Mouse (Mus musculus) ES-E14 (cell line): ENCODE data around the gene Gm43638. TPM values are rescaled to one million over a fixed set of nuclear protein-coding genes. Genes with fewer than 3 reads are reported as not detected.
A peak's percentile ranks its signal among the peaks of the same experiment; 100 is the strongest.
"Not testable (repeated sequence)": the region's sequence is repeated elsewhere in the genome, so short reads cannot be mapped to it uniquely, and the experiment has no call there.

ENCODE experiments used
- DNase-seq: peaks from one replicate; pipeline ENCODE4 v3.0.0-alpha.2; 2013; ENCODE audit warnings: low read depth, low spot score
- H3K27ac ChIP-seq: 2 replicates; pipeline ENCODE4 v1.5.1; 2012; ENCODE audit warnings: low read depth, mild to moderate bottlenecking, low read length, moderate library complexity, mixed read lengths; ENCODE audit not compliant: poor library complexity, insufficient read depth, severe bottlenecking
- H3K36me3 ChIP-seq: 2 replicates; pipeline ENCODE4 v1.6.1; 2012; ENCODE audit warnings: mild to moderate bottlenecking, low read length, moderate library complexity, mixed read lengths; ENCODE audit not compliant: control insufficient read depth, poor library complexity, insufficient read depth, severe bottlenecking
- H3K4me1 ChIP-seq, 2 experiments: fragments of 150-350 bp in 1 of 2; sonication (generic) in 1 of 2; 2 replicates each; pipeline ENCODE4 v1.6.1; 2012; ENCODE audit warnings: low read length in 2 of 2, mild to moderate bottlenecking in 1 of 2, mixed read lengths in 1 of 2; ENCODE audit not compliant: control insufficient read depth in 2 of 2, insufficient read depth in 2 of 2, poor library complexity in 1 of 2
- H3K4me3 ChIP-seq, 2 experiments: fragments of 150-350 bp in 1 of 2; sonication (generic) in 1 of 2; 2 replicates each; pipeline ENCODE4 v1.5.1; 2012; ENCODE audit warnings: low read length in 2 of 2, low read depth in 1 of 2, mild to moderate bottlenecking in 1 of 2, mixed read lengths in 1 of 2; ENCODE audit not compliant: insufficient read depth in 1 of 2, poor library complexity in 1 of 2, severe bottlenecking in 1 of 2
- H3K9ac ChIP-seq: 2 replicates; pipeline ENCODE4 v1.6.1; 2012; ENCODE audit warnings: low read depth, mild to moderate bottlenecking, low read length, mixed read lengths; ENCODE audit not compliant: poor library complexity, insufficient read depth, severe bottlenecking
- H3K9me3 ChIP-seq: fragments of 150-350 bp; sonication (generic); 2 replicates; pipeline ENCODE4 v1.6.1; 2012; ENCODE audit warnings: low read depth, mild to moderate bottlenecking, low read length; ENCODE audit not compliant: control insufficient read depth, insufficient read depth
- CHD2 ChIP-seq: IDR thresholded peaks from 2 replicates; pipeline ENCODE4 v1.6.1; 2014; ENCODE audit warnings: mild to moderate bottlenecking, low read depth, low read length, inconsistent platforms
- HCFC1 ChIP-seq: IDR thresholded peaks from 2 replicates; pipeline ENCODE4 v1.6.1; 2012; ENCODE audit warnings: low read length, inconsistent platforms, borderline replicate concordance; ENCODE audit not compliant: insufficient read depth
- MAFK ChIP-seq: IDR thresholded peaks from 2 replicates; pipeline ENCODE4 v1.6.1; 2014; ENCODE audit warnings: mild to moderate bottlenecking, low read depth, low read length, inconsistent platforms; ENCODE audit not compliant: insufficient read depth
- ZC3H11A ChIP-seq: IDR thresholded peaks from 2 replicates; pipeline ENCODE4 v1.6.1; 2012; ENCODE audit warnings: low read depth, mild to moderate bottlenecking, inconsistent platforms, low read length, borderline replicate concordance
- ZNF384 ChIP-seq: IDR thresholded peaks from 2 replicates; pipeline ENCODE4 v1.6.1; 2012; ENCODE audit warnings: low read depth, low read length, inconsistent platforms
- in situ Hi-C, 2 experiments: fragments of 600-800 bp; cut with MboI; formaldehyde crosslinking; loops; one replicate each; pipeline ENCODE4 v1.15.1; 2025; ENCODE audit warnings: low sequenced_read_pairs in 2 of 2, inconsistent platforms in 1 of 2; ENCODE audit not compliant: unreplicated experiment in 2 of 2
- total RNA-seq: library from RNA; depleted of rRNA; stranded (reverse); fragments of 300-350 nt; gene quantifications from 2 replicates; pipeline ENCODE4 v1.2.3, GENCODE M21; 2012

Gm43638 gene
- total RNA-seq, 1 experiment = not detected

GRCm38 (mm10) chr5:87458810-87459209, 27.8 kb downstream of the Gm43638 start:
- in situ Hi-C loops = no loop called here

GRCm38 (mm10) chr5:87457701-87458100, 28.9 kb downstream of the Gm43638 start:
- H3K36me3 ChIP-seq = no peaks in the 10 kb centered on the region
- H3K27ac ChIP-seq = no peak overlapping the region
- in situ Hi-C loops = no loop called here
- H3K4me1 ChIP-seq = peaks cover 0 to 2% of the 10 kb centered on the region in 2 experiments; a peak in 2 of 4 replicates
- TF ChIP-seq CHD2 (no peak), MAFK (no peak), ZC3H11A (no peak), HCFC1 (no peak), ZNF384 (no peak)
- H3K4me3 ChIP-seq = no peak overlapping the region
- DNase-seq = no peak
- no peaks in the 10 kb centered on the region for H3K9me3 ChIP-seq
- no peak overlapping the region for H3K9ac ChIP-seq

More at GRCm38 (mm10) chr5:87458810-87459209, 27.8 kb downstream of the Gm43638 start:
- TF ChIP-seq HCFC1 (no peak), ZC3H11A (no peak), MAFK (no peak), ZNF384 (no peak), CHD2 (no peak)
- Histone ChIP-seq H3K4me1 (no peaks in the 10 kb centered on the region), H3K9ac (no peak overlapping the region), H3K9me3 (no peaks in the 10 kb centered on the region), H3K4me3 (no peak overlapping the region), H3K27ac (no peak overlapping the region), H3K36me3 (no peaks in the 10 kb centered on the region)
- no peak for DNase-seq

GRCm38 (mm10) chr5:87456216-87456850, 30.3 kb downstream of the Gm43638 start:
- peaks cover 0 to 2% of the 10 kb centered on the region in 2 experiments; a peak in 2 of 4 replicates for H3K4me1 ChIP-seq
- H3K27ac ChIP-seq = no peak overlapping the region
- TF ChIP-seq MAFK = no peak
- no peaks in the 10 kb centered on the region for H3K9me3 ChIP-seq
- H3K9ac ChIP-seq = no peak overlapping the region
- no peak for DNase-seq
- H3K4me3 ChIP-seq = no peak overlapping the region
- H3K36me3 ChIP-seq = no peaks in the 10 kb centered on the region
- in situ Hi-C loops = no loop called here

- H3K4me1 ChIP-seq = peaks cover 0 to 2% of the 10 kb centered on the region in 2 experiments; a peak in 2 of 4 replicates
- no peak for TF ChIP-seq CHD2
- TF ChIP-seq ZC3H11A = no peak
- TF ChIP-seq ZNF384 = no peak
- no peak for TF ChIP-seq MAFK
- no peak overlapping the region for H3K4me3 ChIP-seq
- in situ Hi-C loops = no loop called here
- H3K36me3 ChIP-seq = no peaks in the 10 kb centered on the region
- no peak for DNase-seq
- no peak overlapping the region for H3K27ac ChIP-seq
- no peak overlapping the region for H3K9ac ChIP-seq
- H3K9me3 ChIP-seq = no peaks in the 10 kb centered on the region
Measured at GRCm38 (mm10) chr5:87455519-87455918, 31.1 kb downstream of the Gm43638 start.

GRCm38 (mm10) chr5:87452514-87452913, 34.1 kb downstream of the Gm43638 start:
- in situ Hi-C loops, H3K4me3 ChIP-seq, H3K9me3 ChIP-seq, H3K9ac ChIP-seq, H3K4me1 ChIP-seq, H3K36me3 ChIP-seq, H3K27ac ChIP-seq: not testable (repeated sequence)
- DNase-seq = peak; percentile 15
